Mouse (Mus musculus) left cerebral cortex, postnatal 10 days (tissue): ENCODE measurements around the gene Tmem63a. TPM values are rescaled to one million over a fixed set of nuclear protein-coding genes. Genes with fewer than 3 reads are reported as not detected.
"Not testable (repeated sequence)": the region's sequence is repeated elsewhere in the genome, so short reads cannot be mapped to it uniquely, and the experiment has no call there.

Source experiments
- DNase-seq, 2 experiments: peaks; one replicate each; pipeline ENCODE4 v3.0.0; 2021 to 2022; ENCODE audit warnings: low spot score in 2 of 2, mixed read lengths in 1 of 2; ENCODE audit errors: extremely low spot score in 1 of 2
- intact Hi-C: fragments of 180-260 bp; cut with DNase I; formaldehyde crosslinking; loops from one replicate; pipeline ENCODE4 v1.15.1; 2025
- total RNA-seq, 2 experiments: library from RNA; stranded (reverse); gene quantifications; 2 replicates each; pipeline ENCODE4 v1.2.3; 2021

Tmem63a gene
- 1 to 10 TPM; 4.2 to 5.3 TPM for total RNA-seq

DNA sequence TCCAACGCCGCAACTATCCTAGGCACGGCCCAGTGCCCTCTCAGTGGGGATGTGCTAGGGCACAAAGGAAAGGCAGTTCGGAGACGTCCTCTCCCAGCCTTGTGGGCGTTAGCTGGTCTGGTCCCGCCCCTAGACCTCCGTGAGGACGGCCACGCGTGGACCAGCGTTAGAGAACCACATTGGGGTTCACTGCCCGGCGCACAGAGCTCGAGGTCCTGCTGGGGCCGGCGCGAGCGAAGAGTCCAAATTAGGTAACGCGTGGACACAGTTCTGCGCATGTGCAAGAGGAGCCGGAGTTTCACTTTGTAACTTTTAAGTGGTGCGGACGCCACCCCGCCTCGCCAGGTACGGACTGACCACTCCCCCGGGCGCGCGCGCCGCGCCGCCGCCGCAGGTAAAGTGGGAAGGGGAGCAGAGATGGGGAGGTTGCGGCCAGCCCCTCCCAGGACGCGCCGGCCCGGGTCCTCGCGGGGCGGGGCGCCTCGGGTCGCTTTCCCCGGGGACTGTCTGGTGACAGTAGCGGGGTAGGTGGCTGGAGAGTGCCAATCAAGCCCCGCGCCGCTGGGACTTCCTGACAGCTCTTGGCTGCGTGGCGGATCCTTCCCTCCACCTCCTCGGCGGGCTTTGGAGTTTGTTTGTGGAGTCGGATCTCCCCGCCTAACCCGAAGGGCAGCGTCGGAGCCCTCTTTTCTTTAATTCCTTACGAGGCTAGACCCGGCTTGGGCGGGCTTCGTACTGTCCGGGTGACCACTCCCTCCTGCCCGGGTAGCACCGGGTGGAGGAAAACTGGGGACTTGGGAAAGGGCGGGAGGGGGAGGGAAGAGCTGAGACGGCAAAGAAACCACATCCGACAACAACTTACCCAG is at the start of gene Tmem63a:
TSS of gene Tmem63a (plus strand) at position 179 of the 866 bp plus-strand sequence.
- peak in 1 of 2 experiments; percentile 78 for DNase-seq
- intact Hi-C loops, result no loop called here

DNA sequence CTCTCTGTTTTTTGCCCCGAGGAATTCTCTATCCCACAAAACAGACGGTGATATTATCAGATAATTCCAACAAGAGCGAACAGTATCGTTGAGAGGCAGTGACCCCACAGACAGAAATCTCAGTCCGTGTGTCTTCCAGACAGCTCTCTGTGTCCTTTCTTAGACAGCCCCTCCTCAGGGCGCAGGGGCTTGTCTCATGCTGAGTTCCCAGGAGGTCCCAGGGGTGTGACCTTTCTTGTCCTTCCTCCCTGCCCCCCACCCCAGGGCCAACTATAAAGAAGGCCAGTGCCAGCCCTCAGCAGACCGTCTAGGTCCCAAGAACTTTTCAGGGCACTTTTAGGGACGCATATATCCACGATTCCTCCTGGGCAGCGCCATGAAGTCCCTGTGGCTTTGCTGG is 49.3 kb upstream of the Tmem63a start, which contains the start of gene Lefty2:
TSS of gene Lefty2 (plus strand) at position 301 of the 400 bp plus-strand sequence.
- DNase-seq, result no peak
- intact Hi-C loops, result no loop called here

GRCm38 (mm10) chr1:180894088-180894987 is 47.8 kb upstream of the Tmem63a start:
- intact Hi-C loops, DNase-seq: not testable (repeated sequence)

DNA sequence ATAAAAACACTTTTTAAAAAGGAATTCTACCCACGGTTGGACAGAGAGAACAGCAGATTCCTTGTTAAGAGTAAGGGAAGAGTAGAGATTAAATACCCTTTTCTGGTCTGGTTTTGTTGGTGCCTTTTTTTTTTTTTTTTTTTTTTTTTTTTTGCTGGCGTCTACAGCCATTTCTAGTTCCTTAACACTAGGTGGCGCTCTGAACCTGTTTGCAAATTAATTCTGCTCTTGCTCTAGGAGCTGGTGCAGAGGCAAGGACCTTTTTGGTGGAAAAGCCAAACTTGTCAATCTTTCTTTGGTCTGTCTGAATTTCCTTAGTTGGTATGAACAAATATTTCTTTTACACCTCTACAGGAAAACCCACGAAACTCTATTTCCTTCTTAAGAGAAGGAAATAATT is 41.0 kb upstream of the Tmem63a start:
- DNase-seq, result peak in 1 of 2 experiments; percentile 57
- intact Hi-C loops, result loop anchor here (1.0 to 10.0 kb wide), 2 partner anchors 73 to 204 kb away; no protein-coding TSS in a partner anchor

DNA sequence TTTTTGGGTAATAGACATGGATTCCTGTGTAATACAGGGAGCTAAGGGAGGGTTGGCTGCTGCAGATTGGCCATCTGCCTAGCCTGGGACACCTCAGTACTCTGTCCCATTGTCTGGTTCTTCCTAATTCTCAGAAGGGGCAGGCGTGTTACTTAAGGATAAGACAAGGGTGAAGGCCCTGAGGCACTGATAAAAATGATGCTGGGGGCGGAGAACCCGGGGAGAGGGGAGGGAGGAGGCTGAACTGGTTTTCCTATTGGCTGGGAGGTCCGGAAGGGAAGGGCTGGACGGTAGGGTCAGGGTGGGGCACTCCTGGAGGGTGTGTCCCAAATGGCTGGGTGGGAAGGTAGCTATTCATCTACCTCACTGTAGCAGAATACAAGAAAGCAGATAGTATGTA is 39.2 kb upstream of the Tmem63a start:
- DNase-seq, result no peak

GRCm38 (mm10) chr1:180903666-180904038 is 38.5 kb upstream of the Tmem63a start:
- intact Hi-C loops, result loop anchor here (10.0 kb wide), 1 partner anchor 201 kb away; no protein-coding TSS in a partner anchor

More for the DNA sequence above, 39.2 kb upstream of the Tmem63a start:
- intact Hi-C loops, result loop anchor here (10.0 kb wide), 1 partner anchor 202 kb away; no protein-coding TSS in a partner anchor

GRCm38 (mm10) chr1:180904039-180904814 is 37.9 kb upstream of the Tmem63a start, which contains the start of gene Pycr2:
Gene Pycr2, plus strand, starts transcription at chr1:180904293.
- peak; percentile 95 to 96 for DNase-seq
- intact Hi-C loops, result loop anchor here (10.0 kb wide), 1 partner anchor 201 kb away; no protein-coding TSS in a partner anchor

More at GRCm38 (mm10) chr1:180903666-180904038, 38.5 kb upstream of the Tmem63a start:
- DNase-seq, result no peak

DNA sequence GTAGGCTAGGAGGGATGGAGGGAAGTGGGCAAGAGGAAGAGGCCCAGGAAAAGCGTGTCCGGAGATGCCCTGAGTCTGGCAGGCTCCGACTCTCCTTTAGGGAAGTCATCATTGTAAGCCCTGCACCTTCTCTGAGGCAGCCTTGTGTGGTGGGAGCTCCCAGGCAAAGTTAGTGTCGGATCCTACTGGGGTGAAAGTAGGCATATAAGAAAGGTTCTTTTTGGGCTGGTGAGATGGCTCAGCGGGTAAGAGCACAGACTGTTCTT is 37.4 kb upstream of the Tmem63a start:
- intact Hi-C loops, result loop anchor here (10.0 kb wide), 1 partner anchor 200 kb away; no protein-coding TSS in a partner anchor
- DNase-seq, result no peak

- intact Hi-C loops, result loop anchor here (10.0 kb wide), 1 partner anchor 199 kb away; no protein-coding TSS in a partner anchor
- DNase-seq, result no peak
These were observed 36.8 kb upstream of the Tmem63a start for GRCm38 (mm10) chr1:180905307-180905706.

- DNase-seq, result no peak
- intact Hi-C loops, result loop anchor here (10.0 kb wide), 1 partner anchor 199 kb away; no protein-coding TSS in a partner anchor
These were observed 36.3 kb upstream of the Tmem63a start for GRCm38 (mm10) chr1:180905876-180906275.

DNA sequence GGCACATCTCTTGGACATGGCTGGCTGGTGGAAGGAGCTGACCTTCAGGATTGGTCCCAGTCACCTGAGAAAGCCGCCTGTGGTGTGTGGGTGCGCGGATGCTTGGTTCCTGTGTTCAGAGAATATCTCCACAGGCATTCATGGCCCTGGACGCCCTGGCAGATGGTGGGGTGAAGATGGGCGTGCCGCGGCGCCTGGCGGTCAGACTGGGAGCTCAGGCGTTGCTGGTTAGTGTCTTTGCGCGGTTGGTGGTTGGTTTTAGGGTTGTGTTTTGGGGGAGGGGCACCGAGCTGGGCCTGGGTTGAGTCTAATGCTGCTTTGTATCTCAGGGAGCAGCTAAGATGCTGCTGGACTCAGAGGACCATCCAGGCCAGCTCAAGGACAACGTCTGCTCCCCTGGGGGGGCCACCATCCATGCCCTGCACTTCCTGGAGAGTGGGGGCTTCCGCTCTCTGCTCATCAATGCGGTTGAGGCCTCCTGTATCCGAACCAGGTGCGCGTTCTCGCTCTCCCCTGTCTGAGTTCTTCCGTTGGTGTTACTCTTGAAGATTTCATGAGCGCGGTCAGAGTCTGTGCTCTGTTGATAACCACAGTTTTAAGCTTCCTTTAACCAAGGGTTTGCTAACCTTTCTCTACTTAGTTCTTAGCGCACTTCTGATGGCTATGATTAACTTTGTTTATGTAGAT is 35.5 kb upstream of the Tmem63a start:
- DNase-seq, result no peak
- intact Hi-C loops, result loop anchor here (10.0 kb wide), 1 partner anchor 198 kb away; no protein-coding TSS in a partner anchor

DNA sequence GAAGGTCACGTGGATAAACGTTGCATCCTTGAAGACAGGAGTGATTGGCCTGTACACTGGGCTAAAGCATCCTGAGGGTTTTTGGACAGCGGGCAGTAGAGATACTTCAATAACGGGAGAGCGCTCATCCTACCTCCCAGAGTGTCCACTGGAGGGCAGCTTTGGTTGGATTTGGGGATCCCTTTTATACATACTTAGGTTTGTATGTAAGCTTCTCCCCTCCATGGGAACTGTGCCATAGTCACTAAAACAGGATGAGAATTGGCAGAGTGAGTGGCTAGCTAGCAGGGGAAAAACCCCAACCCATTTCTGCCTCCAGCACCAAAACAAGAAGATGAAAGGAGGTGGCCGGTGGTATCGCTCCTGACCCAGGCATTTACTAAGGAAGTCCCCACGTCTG is 31.0 kb upstream of the Tmem63a start:
- no peak for DNase-seq
- intact Hi-C loops, result no loop called here

DNA sequence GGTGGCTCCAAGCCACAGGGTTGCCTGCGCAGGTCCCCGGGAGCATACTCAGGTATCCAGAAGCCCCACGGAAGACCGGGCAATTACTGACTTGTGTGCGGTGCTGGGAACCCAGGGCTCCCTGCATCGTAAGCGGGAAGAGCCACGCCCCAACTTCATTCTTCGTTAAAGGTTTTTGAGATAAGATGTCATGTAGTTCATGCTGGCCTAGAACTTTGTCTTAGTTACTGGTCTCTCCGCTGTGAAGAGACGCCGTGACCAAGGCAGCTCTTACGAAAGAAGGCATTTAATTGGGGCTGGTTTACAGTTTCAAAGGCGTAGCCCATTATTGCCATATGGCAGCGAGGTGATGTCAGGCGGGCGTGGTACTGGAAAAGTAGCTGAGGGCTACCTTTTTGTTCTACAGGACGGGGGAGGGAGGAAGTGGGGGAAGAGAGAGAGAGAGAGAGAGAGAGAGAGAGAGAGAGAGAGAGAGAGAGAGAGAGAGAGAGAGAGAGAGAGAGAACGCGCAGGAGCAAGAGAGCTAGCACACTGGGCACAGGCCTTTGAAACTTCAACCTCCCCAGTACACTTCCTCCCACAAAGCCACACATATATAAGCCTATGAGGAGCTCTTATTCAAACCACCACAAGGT is 30.4 kb upstream of the Tmem63a start:
- DNase-seq, result no peak
- intact Hi-C loops, result no loop called here

DNA sequence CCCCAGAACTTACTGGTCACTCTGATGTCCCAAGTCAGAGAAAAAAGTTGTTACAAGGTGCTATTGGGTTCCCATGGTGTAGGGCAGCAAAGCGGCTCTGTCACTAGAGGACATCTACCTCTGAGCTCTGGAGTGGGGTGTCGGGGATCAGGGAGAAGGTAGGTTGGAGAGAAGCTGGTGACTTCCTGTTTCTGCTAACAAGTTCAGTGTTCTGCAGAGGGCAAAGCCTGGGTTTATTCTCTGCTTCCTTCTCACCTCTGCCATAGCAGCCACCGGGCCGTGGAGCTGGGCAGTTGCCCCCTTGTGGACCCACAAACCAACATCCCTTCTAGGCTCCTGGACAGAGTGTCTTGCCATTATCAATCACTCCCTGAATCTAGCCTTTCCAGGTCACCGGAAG is 29.4 kb upstream of the Tmem63a start:
- intact Hi-C loops, result no loop called here
- DNase-seq, result no peak

DNA sequence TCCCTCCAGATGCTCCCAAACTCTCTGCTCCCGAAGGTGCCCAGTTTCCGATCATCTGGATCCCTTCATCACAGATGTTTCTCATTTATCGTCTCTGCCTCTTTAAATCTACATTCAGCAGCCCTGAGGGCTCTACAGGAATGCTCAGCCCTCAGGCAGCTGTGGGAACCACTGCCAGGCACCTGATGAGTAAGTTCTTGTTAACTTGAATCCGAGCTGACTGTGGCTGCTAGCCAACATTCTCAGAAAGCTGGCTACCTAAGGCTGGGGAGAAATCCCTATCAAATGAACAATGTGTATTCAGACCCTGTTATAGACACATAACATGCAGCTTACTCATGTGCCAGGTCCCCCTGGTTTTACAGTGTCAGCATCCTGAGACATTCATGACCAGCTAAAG is 28.3 kb upstream of the Tmem63a start:
- intact Hi-C loops, result no loop called here
- peak in 1 of 2 experiments; percentile 46 for DNase-seq

- DNase-seq, result no peak
- intact Hi-C loops, result no loop called here
These were observed 25.7 kb upstream of the Tmem63a start for GRCm38 (mm10) chr1:180916425-180916824.

DNA sequence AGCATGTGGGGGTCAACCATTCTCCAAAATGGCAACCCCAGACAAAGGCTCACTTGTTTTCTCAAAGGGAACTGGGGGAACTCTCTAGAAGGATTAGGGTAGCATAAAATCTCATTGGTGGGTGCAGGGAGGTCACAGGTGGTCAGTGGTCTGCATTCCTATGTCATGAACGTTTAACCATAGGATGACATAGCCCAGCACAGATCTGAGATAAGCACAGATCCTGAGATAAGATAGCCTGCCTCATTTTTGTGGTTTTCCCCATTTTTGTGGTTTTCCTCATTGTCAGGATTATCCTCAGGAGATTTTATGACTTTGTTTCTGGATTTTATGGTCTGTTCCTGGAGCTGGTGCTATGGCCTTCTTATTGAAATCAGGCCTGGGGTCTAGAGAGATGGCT is 25.1 kb upstream of the Tmem63a start:
- no peak for DNase-seq

More for the DNA sequence above, 25.1 kb upstream of the Tmem63a start:
- intact Hi-C loops, result no loop called here
